Mouse (Mus musculus): ENCODE data around the gene Dlk2. TPM values are rescaled to one million over a fixed set of nuclear protein-coding genes. Genes with fewer than 3 reads are reported as not detected.

Dlk2 gene
- polyA plus RNA-seq, 1 experiment from 2014 or later: 1.5 TPM

DNA sequence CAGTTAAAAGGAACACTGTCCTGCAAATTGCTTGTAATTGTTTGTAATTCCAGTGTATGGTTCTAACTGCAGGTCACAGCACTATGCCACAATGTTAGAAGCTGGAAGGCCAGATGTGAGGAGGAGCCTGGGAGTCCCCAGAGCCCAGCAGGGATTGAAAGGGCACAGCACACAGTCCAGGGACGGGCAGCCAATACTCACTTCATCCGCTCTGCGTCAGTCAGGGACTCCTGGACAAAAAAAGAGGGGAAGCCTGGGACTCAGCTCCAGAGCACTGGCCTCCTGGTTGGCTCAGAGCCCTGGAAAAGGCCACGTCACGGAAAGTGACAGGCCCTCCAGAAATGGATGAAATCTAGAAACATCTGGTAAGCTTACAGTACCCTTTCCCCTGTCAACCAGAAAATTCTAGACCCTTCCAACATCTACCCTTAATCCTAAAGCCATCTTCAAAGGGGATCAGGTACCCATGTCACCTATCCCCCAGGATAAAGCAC lies 35.0 kb upstream of the Dlk2 start:
- Histone ChIP-seq H3K27ac (no peak overlapping the region), H3K27me3 (no peaks in the 10 kb centered on the region), H3K4me2 (no peak overlapping the region), H3K36me3 (replicated peaks) (peaks cover 90% of the 10 kb centered on the region), H3K9me3 (no peaks in the 10 kb centered on the region), H3K4me3 (replicated peaks) (no peak overlapping the region), H3K9ac (no peak overlapping the region), H3K4me1 (no peaks in the 10 kb centered on the region)
- ATAC-seq (ENCODE audit: low FRiP score): no peak
- WGBS: 86% methylated on average over 5 of the region's 5 CpGs

DNA sequence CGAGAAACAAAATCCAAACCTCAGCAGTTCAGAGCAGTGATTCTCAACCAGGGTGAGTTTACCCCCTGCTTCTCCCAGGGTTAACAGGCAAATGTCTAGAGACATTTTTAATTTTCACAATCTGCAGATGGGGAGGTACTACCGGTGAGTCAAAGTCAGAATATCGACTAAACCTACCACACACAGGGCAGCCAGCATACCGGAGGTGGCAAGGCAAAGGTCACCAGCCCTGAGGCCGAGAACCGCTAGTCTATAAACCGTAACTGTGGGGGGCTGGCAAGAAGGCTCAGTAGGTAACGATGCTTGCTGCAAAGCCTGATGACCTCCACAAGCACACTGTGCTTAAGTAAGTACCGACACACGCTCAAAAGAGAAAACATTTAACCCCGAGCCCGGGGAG lies 31.7 kb upstream of the Dlk2 start:
- H3K27me3 ChIP-seq: no peaks in the 10 kb centered on the region
- H3K4me3 ChIP-seq (replicated peaks): no peak overlapping the region
- peaks cover 76% of the 10 kb centered on the region for H3K36me3 ChIP-seq (replicated peaks)
- H3K4me2 ChIP-seq: no peak overlapping the region
- WGBS: 89% methylated on average over 12 of the region's 12 CpGs
- no peak overlapping the region for H3K27ac ChIP-seq
- 0 out of 2 replicates have a peak, but pooled peaks have one; percentile 7 for ATAC-seq (ENCODE audit: low FRiP score)
- no peaks in the 10 kb centered on the region for H3K4me1 ChIP-seq
- H3K9me3 ChIP-seq: no peaks in the 10 kb centered on the region
- H3K9ac ChIP-seq: no peak overlapping the region

DNA sequence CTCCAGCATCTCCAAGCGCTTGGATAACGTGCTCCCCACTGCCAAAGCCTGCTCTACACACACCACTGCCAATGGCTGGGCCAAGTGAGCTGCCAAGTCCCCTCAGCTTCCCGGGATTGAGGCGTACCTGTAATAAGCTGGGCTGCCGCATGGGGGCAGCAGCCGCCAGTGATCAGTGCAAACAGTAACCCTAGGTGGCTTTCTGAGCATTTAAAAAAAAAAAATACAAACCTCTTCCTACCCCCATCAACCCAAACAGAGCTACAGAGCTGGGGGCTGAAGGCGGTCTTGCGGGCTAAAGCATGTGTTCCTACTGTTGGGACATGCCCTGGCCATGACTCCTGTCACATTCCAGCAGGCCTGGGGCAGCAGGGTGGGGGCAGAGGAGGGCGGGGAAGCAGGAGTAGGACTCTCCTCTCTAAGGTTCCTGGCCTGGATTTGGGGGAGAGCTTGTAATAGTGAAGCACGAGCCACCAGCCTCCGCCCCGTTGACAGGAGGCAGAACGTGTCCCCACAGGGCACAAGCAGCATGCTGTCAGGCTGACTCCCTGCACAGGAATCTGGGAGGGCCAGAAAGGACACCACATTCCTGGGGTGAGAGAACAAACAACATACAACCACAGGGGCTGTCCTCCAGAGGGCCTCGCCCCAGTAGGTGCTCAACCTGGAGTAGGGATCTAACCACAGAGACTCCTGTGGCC lies 31.2 kb upstream of the Dlk2 start:
- Histone ChIP-seq H3K27me3 (no peaks in the 10 kb centered on the region), H3K4me1 (no peaks in the 10 kb centered on the region), H3K9me3 (no peaks in the 10 kb centered on the region), H3K4me3 (replicated peaks) (no peak overlapping the region), H3K36me3 (replicated peaks) (peaks cover 76% of the 10 kb centered on the region), H3K27ac (no peak overlapping the region), H3K9ac (no peak overlapping the region), H3K4me2 (no peak overlapping the region)
- ATAC-seq (ENCODE audit: low FRiP score): peak; percentile 57
- WGBS: 33% methylated on average over 14 of the region's 14 CpGs

DNA sequence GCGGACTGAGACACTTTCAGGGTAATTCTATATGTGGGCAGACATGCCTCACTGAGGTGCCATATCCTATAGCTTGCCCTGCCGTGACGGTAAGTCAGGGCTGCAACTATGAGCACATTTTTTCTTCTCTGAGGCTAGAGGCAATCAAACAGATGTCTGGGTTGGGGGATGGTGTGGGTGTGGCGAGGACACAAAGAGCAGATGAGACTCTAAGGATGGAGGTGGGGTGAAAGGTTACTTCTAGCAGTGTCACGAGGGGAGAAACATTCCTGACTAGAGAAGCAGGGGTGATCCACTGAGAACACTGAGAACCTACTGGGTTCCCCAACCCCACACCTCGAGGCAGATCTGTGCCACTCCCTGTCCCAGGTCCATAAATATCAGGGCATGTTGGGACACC lies 30.2 kb upstream of the Dlk2 start:
- Histone ChIP-seq H3K27me3 (no peaks in the 10 kb centered on the region), H3K36me3 (replicated peaks) (peaks cover 76% of the 10 kb centered on the region), H3K9ac (no peak overlapping the region; the same call in 1 of the 2 replicates)

DNA sequence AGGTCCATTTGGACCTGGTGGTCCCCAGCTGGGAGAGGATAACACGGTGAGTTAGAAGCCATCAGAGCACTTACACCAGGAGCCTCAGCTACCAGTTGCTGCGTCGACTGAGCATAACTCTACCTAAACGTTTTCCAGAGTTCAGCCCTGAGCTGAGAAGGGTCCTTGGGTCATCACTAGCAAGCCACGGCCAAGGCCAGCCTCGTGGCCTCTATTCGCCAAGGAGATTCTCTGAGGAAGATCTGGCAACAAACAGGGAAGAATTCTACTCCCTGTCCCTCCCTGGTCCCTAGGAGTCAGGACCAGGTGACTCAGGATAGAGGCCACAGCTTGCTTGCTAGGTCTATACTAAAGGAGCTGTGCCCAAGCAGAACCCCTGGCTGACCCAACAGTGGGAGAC lies 29.7 kb upstream of the Dlk2 start:
- 83% methylated on average over 7 of the region's 7 CpGs for WGBS
- no peak overlapping the region for H3K4me2 ChIP-seq
- no peaks in the 10 kb centered on the region for H3K4me1 ChIP-seq
- H3K36me3 ChIP-seq (replicated peaks): peaks cover 73% of the 10 kb centered on the region
- H3K9me3 ChIP-seq: no peaks in the 10 kb centered on the region
- no peak overlapping the region for H3K4me3 ChIP-seq (replicated peaks)
- no peak overlapping the region for H3K9ac ChIP-seq
- H3K27me3 ChIP-seq: no peaks in the 10 kb centered on the region
- ATAC-seq (ENCODE audit: low FRiP score): no peak
- no peak overlapping the region for H3K27ac ChIP-seq

More for the DNA sequence above, 30.2 kb upstream of the Dlk2 start:
- WGBS: 81% methylated on average over 6 of the region's 6 CpGs
- Histone ChIP-seq H3K4me2 (no peak overlapping the region), H3K9me3 (no peaks in the 10 kb centered on the region), H3K4me3 (replicated peaks) (no peak overlapping the region), H3K27ac (no peak overlapping the region), H3K4me1 (no peaks in the 10 kb centered on the region)
- ATAC-seq (ENCODE audit: low FRiP score): no peak

DNA sequence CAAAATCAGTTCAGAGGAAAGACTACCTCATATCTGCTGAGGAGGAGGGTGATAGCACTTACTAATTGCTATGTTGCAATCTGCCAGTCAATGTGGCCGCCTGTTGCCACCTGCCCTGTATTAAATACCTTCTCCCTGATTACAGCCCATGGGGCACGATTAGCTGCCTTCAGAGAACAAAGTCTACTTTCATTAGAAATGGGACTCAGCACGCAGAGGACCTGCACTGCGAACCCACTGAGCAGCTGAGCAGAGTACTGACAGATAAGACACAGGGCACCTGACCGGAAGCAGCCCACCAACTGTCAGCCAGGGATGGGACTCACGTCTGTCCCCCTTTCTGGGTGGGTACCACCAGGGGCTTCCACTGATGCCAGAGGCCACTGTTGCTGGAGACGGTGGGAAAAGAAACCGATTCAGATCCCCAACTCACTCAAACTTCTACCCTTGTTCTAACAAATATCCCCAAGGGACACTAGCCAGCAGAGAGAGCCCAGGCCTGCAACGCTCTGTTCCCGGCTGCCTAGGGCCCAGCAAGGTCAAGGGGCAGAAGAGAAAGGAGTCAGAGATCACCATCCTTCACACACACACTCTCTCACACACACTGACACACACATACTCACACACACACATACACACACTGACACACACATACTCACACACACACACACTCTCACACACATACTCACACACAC lies 29.0 kb upstream of the Dlk2 start:
- Histone ChIP-seq H3K27ac (0 out of 2 replicates have a peak overlapping the region, but pooled peaks have one; percentile 13), H3K9me3 (no peaks in the 10 kb centered on the region), H3K4me2 (no peak overlapping the region), H3K4me1 (no peaks in the 10 kb centered on the region), H3K36me3 (replicated peaks) (peaks cover 70% of the 10 kb centered on the region), H3K9ac (no peak overlapping the region), H3K27me3 (no peaks in the 10 kb centered on the region), H3K4me3 (replicated peaks) (no peak overlapping the region)
- 84% methylated on average over 10 of the region's 10 CpGs for WGBS
- ATAC-seq (ENCODE audit: low FRiP score): no peak

DNA sequence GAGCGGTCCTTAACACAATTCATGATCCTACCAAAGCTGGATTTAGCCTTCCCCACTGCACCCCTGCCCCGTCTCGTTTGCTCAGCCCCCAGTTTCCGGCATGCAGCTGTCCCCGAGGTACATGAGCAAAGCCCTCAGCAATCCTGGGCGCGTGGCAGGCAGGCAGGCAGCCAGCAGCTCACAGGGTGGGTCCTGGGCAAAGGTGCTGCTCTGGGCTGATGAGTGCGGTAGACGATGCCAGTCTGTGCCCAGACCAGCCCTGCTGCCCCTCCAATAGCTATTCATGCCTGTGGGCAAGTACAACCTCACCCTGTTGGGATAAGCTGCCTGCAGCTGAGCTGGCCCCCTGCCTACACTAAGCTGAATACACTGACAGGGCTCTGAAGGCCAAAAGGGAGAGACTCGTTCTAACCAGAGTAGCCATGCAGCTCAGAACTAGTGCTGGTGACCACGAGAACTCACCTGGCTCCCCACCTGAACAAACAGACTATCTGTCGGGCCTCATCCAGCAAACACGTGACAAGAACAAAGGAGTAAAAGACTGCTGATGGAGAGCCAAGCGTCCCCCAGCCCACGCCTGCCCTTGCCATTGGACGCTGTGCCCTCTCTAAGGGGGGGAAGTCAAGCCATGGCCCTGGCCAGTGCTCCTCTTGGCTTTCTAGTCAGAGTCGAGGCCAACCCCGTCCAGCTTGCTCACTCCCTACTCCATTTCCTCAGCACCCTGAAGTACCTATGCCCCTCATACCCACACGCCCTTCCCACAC lies 27.3 kb upstream of the Dlk2 start:
- H3K27ac ChIP-seq: no peak overlapping the region
- H3K4me1 ChIP-seq: no peaks in the 10 kb centered on the region
- no peaks in the 10 kb centered on the region for H3K27me3 ChIP-seq
- no peak for ATAC-seq (ENCODE audit: low FRiP score)
- no peak overlapping the region for H3K4me3 ChIP-seq (replicated peaks)
- H3K4me2 ChIP-seq: no peak overlapping the region
- peaks cover 67% of the 10 kb centered on the region for H3K36me3 ChIP-seq (replicated peaks)
- no peak overlapping the region for H3K9ac ChIP-seq
- 93% methylated on average over 19 of the region's 19 CpGs for WGBS
- no peaks in the 10 kb centered on the region for H3K9me3 ChIP-seq

DNA sequence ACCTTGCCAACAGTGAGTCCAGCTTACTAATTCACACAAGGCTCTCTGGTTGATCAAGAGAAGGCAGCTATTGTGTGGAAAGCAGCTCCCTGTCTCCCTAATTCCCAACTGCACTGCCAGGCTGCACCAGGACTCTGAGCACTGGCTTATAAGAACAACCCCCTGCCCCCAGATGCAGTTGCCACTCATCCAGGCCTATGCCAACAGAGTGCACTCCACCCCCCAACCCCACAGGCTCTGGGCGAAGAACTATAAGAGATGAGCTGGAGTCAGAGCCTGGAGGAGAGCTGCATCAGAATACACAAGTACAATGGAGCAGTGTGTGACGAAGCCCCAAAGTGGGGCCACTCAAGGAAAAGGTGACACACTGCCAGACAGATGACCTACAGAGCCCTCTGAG lies 25.2 kb upstream of the Dlk2 start:
- ATAC-seq (ENCODE audit: low FRiP score): no peak
- WGBS: 90% methylated on average over 2 of the region's 2 CpGs
- H3K27ac ChIP-seq: no peak overlapping the region
- no peak overlapping the region for H3K4me3 ChIP-seq (replicated peaks)
- peaks cover 54% of the 10 kb centered on the region for H3K36me3 ChIP-seq (replicated peaks)
- H3K4me2 ChIP-seq: no peak overlapping the region
- no peaks in the 10 kb centered on the region for H3K9me3 ChIP-seq
- no peaks in the 10 kb centered on the region for H3K4me1 ChIP-seq
- H3K27me3 ChIP-seq: no peaks in the 10 kb centered on the region
- no peak overlapping the region for H3K9ac ChIP-seq

DNA sequence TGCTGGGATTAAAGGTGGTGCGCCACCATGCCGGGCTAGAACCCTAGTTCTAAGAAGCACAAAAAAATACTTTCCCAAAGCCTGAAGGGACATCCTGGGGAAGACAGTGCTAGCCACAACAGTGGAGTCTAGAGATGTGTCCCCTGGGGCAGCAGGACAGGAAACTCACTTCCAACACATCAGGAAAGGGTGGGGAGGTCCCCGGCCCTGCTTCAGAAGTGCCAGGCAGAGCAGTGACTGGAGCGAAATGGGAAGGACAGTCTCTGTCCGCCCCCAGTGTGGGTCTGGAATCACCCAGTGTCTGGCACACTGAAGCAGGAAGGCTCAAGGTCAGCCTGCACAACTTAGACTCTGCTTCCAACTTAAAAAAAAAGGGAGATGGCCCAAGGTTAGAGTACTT lies 24.5 kb upstream of the Dlk2 start:
- Histone ChIP-seq H3K9me3 (no peaks in the 10 kb centered on the region), H3K9ac (no peak overlapping the region), H3K27me3 (no peaks in the 10 kb centered on the region), H3K4me2 (no peak overlapping the region), H3K36me3 (replicated peaks) (peaks cover 53% of the 10 kb centered on the region), H3K4me1 (no peaks in the 10 kb centered on the region), H3K4me3 (replicated peaks) (no peak overlapping the region), H3K27ac (no peak overlapping the region)
- 90% methylated on average over 5 of the region's 5 CpGs for WGBS
- ATAC-seq (ENCODE audit: low FRiP score): no peak

DNA sequence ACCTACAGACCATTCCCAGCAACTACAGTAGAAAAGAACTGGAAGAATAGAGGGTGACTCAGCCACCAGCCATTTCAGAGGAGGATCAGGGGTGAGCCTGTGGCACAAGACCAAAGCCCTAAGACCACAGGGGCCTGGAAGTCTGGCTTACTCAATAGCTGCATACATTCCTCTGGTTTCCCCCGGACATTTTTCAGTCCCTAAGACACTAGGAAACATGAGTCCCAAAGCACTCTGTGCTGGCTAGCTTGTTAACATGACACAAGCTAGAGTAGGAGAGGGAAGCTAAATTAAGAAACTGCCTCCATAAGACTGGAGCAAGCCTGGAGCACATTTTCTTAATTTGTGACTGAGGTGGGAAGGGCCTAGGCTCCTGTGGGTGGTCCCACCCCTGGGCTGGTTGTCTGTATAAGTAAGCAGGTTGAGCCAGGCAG lies 23.4 kb upstream of the Dlk2 start:
- no peak for ATAC-seq (ENCODE audit: low FRiP score)
- Histone ChIP-seq H3K27ac (no peak overlapping the region), H3K36me3 (replicated peaks) (peaks cover 64% of the 10 kb centered on the region), H3K4me2 (no peak overlapping the region), H3K4me3 (replicated peaks) (no peak overlapping the region), H3K27me3 (no peaks in the 10 kb centered on the region), H3K9me3 (no peaks in the 10 kb centered on the region), H3K4me1 (no peaks in the 10 kb centered on the region), H3K9ac (no peak overlapping the region)
- 70% methylated on average over 1 of the region's 1 CpGs for WGBS

DNA sequence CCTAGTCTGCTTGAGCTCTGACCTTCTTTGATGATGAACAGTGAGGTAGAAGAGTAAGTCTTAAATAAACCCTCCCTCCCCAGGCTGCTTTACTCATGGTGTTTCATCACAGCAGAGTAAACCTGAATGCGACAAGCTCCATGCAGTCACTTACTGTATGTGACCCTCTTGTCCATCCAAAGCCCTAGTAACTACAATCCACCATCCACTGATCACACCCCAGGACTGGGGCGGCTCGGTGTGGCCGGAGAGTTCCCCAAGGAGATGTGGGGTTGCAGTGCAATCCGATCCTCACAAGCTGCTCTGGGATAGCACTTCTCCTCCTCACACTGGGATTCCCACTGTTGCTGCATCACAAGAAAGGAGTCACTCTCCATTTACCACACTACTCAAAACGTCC lies 22.8 kb upstream of the Dlk2 start:
- Histone ChIP-seq H3K4me2 (no peak overlapping the region), H3K4me1 (no peaks in the 10 kb centered on the region), H3K27ac (no peak overlapping the region), H3K27me3 (no peaks in the 10 kb centered on the region), H3K36me3 (replicated peaks) (peaks cover 68% of the 10 kb centered on the region), H3K9me3 (no peaks in the 10 kb centered on the region), H3K9ac (0 out of 2 replicates have a peak overlapping the region, but pooled peaks have one; percentile 25), H3K4me3 (replicated peaks) (no peak overlapping the region)
- 81% methylated on average over 6 of the region's 6 CpGs for WGBS
- ATAC-seq (ENCODE audit: low FRiP score): no peak

DNA sequence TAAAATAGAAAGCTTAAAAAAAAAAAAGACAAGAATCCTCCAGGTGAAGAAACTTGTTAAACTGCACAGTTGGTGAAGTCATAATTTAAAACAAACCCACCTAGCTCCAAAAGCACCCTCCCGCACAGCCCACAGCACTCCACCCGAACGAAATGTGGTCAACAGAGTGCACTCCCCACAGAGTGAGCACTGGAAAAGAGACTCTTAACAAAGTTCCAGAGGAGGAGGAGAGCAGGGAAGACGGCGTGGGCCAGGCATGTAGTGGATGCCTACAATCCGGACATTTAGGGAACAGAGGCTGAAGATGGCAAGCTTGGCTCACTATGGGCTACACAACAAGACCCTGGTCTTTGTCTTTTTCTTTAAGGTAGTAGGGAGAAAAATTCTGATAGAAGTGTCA lies 22.2 kb upstream of the Dlk2 start:
- no peak overlapping the region for H3K27ac ChIP-seq
- no peaks in the 10 kb centered on the region for H3K4me1 ChIP-seq
- H3K4me3 ChIP-seq (replicated peaks): no peak overlapping the region
- H3K36me3 ChIP-seq (replicated peaks): peaks cover 66% of the 10 kb centered on the region
- H3K4me2 ChIP-seq: no peak overlapping the region
- no peak overlapping the region for H3K9ac ChIP-seq
- no peaks in the 10 kb centered on the region for H3K9me3 ChIP-seq
- no peaks in the 10 kb centered on the region for H3K27me3 ChIP-seq
- no peak for ATAC-seq (ENCODE audit: low FRiP score)
- 82% methylated on average over 6 of the region's 6 CpGs for WGBS

All from forebrain, embryonic 12.5 days (tissue).